Mouse (Mus musculus): Measurements from ENCODE around the gene Gpr176.
"Not testable (repeated sequence)": the region's sequence is repeated elsewhere in the genome, so short reads cannot be mapped to it uniquely, and the experiment has no call there.

Gene Gpr176

GRCm38 (mm10) chr2:118301656-118302055 lies 71.6 kb downstream of the Gpr176 start:
- in situ Hi-C loops (cut with MseI, MboI): no loop called here

GRCm38 (mm10) chr2:118301041-118301545 lies 72.1 kb downstream of the Gpr176 start:
- in situ Hi-C loops (cut with MseI, MboI): no loop called here

GRCm38 (mm10) chr2:118299981-118300380 lies 73.2 kb downstream of the Gpr176 start:
- in situ Hi-C loops (cut with MseI, MboI): no loop called here

GRCm38 (mm10) chr2:118298601-118299000 lies 74.6 kb downstream of the Gpr176 start:
- in situ Hi-C loops (cut with MseI, MboI): no loop called here

- in situ Hi-C loops (cut with MseI, MboI): no loop called here
Observed at GRCm38 (mm10) chr2:118297966-118298365, 75.3 kb downstream of the Gpr176 start.

- in situ Hi-C loops (cut with MseI, MboI): no loop called here
Observed at GRCm38 (mm10) chr2:118295505-118295904, 77.7 kb downstream of the Gpr176 start.

- in situ Hi-C loops (cut with MseI, MboI): no loop called here
Observed at GRCm38 (mm10) chr2:118293583-118293982, 79.6 kb downstream of the Gpr176 start.

GRCm38 (mm10) chr2:118289066-118289460 lies 84.2 kb downstream of the Gpr176 start:
- in situ Hi-C loops (cut with MseI, MboI): not testable (repeated sequence)

- in situ Hi-C loops (cut with MseI, MboI): no loop called here
Observed at GRCm38 (mm10) chr2:118288326-118289065, 84.7 kb downstream of the Gpr176 start.

- in situ Hi-C loops (cut with MseI, MboI): no loop called here
Observed at GRCm38 (mm10) chr2:118287678-118288077, 85.5 kb downstream of the Gpr176 start.

GRCm38 (mm10) chr2:118282467-118282866 lies 90.8 kb downstream of the Gpr176 start:
- in situ Hi-C loops (cut with MseI, MboI): no loop called here

- in situ Hi-C loops (cut with MseI, MboI): no loop called here
Observed at GRCm38 (mm10) chr2:118278249-118278648, 95.0 kb downstream of the Gpr176 start.

- in situ Hi-C loops (cut with MseI, MboI): no loop called here
Observed at GRCm38 (mm10) chr2:118271606-118272005, 101.6 kb downstream of the Gpr176 start.

- in situ Hi-C loops (cut with MseI, MboI): no loop called here
Observed at GRCm38 (mm10) chr2:118270213-118270612, 103.0 kb downstream of the Gpr176 start.

GRCm38 (mm10) chr2:118263914-118264201 lies 109.4 kb downstream of the Gpr176 start:
- in situ Hi-C loops (cut with MseI, MboI): loop anchor here in 1 of 2 experiments (5.0 to 10.0 kb wide), 2 partner anchors 63 to 171 kb away; no protein-coding TSS in a partner anchor

GRCm38 (mm10) chr2:118263151-118263913 lies 109.9 kb downstream of the Gpr176 start:
- in situ Hi-C loops (cut with MseI, MboI): loop anchor here in 1 of 2 experiments (5.0 to 10.0 kb wide), 2 partner anchors 64 to 171 kb away; no protein-coding TSS in a partner anchor

- in situ Hi-C loops (cut with MseI, MboI): loop anchor here in 1 of 2 experiments (5.0 to 10.0 kb wide), 2 partner anchors 65 to 172 kb away; no protein-coding TSS in a partner anchor
Observed at GRCm38 (mm10) chr2:118262673-118263072, 110.5 kb downstream of the Gpr176 start.

- in situ Hi-C loops (cut with MseI, MboI): loop anchor here in 1 of 2 experiments (5.0 to 10.0 kb wide), 2 partner anchors 68 to 175 kb away; no protein-coding TSS in a partner anchor
Observed at GRCm38 (mm10) chr2:118259746-118260145, 113.5 kb downstream of the Gpr176 start.

GRCm38 (mm10) chr2:118257094-118257493 lies 116.1 kb downstream of the Gpr176 start:
- in situ Hi-C loops (cut with MseI, MboI): no loop called here

- in situ Hi-C loops (cut with MseI, MboI): no loop called here
Observed at GRCm38 (mm10) chr2:118256621-118257053, 116.6 kb downstream of the Gpr176 start, which contains the start of gene Fsip1. Gene Fsip1, minus strand, starts transcription at chr2:118256966.

GRCm38 (mm10) chr2:118254516-118254915 lies 118.7 kb downstream of the Gpr176 start:
- in situ Hi-C loops (cut with MseI, MboI): no loop called here

- in situ Hi-C loops (cut with MseI, MboI): no loop called here
Observed at GRCm38 (mm10) chr2:118248966-118249365, 124.3 kb downstream of the Gpr176 start.
